Mouse (Mus musculus): ENCODE results near the gene Ttll5. TPM values are rescaled to one million over a fixed set of nuclear protein-coding genes. Genes with fewer than 3 reads are reported as not detected.
A peak's percentile ranks its signal among the peaks of the same experiment; 100 is the strongest.

Gene Ttll5
- polyA plus RNA-seq, 1 experiment from 2014 or later, result 16.7 TPM

DNA sequence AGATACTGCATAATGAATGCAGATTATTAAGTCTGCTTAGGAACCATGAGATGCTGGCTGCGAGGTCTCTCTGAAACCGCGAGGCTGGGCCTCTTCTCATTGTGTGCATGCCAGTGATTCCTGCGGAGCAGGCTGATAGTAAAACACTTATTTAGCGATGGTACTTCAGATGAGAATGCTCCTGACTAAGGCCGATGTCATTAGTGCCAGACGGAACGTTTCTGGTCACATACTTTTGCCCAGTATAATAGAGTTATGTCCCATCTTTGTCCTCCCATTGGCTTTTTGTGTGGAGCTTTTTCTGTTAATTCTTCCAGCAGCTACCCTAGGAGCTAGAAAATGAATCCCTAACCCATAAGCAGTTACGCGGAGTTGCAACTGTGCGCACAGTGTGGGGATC lies 273.3 kb downstream of the Ttll5 start:
- 67% methylated on average over 11 of the region's 11 CpGs for WGBS
- ATAC-seq (ENCODE audit: low FRiP score, low read depth), result no peak
- no peak overlapping the region for H3K27ac ChIP-seq (replicated peaks)

DNA sequence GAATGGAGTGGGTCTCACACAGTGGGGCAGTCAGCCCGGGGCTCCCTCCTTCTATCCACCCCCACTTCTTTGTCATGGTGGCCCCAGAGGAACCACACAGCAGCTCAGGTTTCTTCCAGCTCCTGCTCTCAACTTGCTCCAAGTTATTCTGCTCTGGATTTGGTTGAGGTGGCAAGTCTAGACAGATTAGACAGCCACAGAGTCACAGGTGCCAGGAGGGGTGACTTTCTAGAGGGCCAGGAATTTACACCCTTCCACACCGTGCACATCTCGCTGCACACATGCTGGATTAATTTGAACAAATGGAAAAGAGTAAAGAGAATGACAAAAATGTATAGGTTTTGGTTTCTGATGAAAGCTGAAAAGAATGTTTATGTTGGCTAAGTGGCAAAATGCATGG lies 276.3 kb downstream of the Ttll5 start:
- Histone ChIP-seq H3K4me2 (replicated peaks) (no peak overlapping the region), H3K4me1 (peaks cover 23% of the 10 kb centered on the region), H3K36me3 (peaks cover 5% of the 10 kb centered on the region; the same call in 1 of the 2 replicates), H3K27me3 (no peaks in the 10 kb centered on the region), H3K9ac (replicated peaks) (no peak overlapping the region), H3K9me3 (no peaks in the 10 kb centered on the region), H3K4me3 (no peak overlapping the region), H3K27ac (replicated peaks) (no peak overlapping the region)
- 84% methylated on average over 3 of the region's 3 CpGs for WGBS
- ATAC-seq (ENCODE audit: low FRiP score, low read depth), result no peak

More for the DNA sequence above, 273.3 kb downstream of the Ttll5 start:
- H3K9ac ChIP-seq (replicated peaks), result no peak overlapping the region
- H3K4me2 ChIP-seq (replicated peaks), result no peak overlapping the region
- peaks cover 8% of the 10 kb centered on the region; the same call in 1 of the 2 replicates for H3K4me1 ChIP-seq
- no peaks in the 10 kb centered on the region for H3K27me3 ChIP-seq
- H3K9me3 ChIP-seq, result no peaks in the 10 kb centered on the region
- H3K36me3 ChIP-seq, result peaks cover 7% of the 10 kb centered on the region; the same call in 1 of the 2 replicates
- no peak overlapping the region for H3K4me3 ChIP-seq

DNA sequence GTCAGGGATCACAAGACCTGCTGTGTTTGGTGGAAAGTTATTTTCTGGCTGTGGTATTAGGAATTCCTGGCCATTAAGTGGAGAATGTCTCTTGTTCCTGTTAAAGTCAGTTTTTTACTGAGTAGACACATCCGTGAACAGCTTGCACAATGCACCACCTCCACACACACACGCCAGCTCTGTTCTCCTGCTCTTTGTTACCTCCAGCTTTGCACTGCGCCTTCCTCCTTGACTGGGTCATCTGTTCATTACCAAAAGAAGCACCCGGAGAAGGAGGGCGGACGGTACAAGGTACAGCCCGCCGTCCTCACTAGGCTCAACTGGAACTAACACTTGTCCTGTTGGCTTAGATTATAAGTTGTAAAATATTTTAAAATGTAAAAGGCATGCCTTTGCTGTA lies 278.2 kb downstream of the Ttll5 start:
- Histone ChIP-seq H3K36me3 (no peaks in the 10 kb centered on the region; the same call in 1 of the 2 replicates), H3K27ac (replicated peaks) (no peak overlapping the region), H3K4me3 (no peak overlapping the region), H3K9me3 (no peaks in the 10 kb centered on the region), H3K27me3 (no peaks in the 10 kb centered on the region), H3K9ac (replicated peaks) (no peak overlapping the region), H3K4me2 (replicated peaks) (no peak overlapping the region), H3K4me1 (peaks cover 19% of the 10 kb centered on the region)
- no peak for ATAC-seq (ENCODE audit: low FRiP score, low read depth)
- WGBS, result 78% methylated on average over 8 of the region's 8 CpGs

DNA sequence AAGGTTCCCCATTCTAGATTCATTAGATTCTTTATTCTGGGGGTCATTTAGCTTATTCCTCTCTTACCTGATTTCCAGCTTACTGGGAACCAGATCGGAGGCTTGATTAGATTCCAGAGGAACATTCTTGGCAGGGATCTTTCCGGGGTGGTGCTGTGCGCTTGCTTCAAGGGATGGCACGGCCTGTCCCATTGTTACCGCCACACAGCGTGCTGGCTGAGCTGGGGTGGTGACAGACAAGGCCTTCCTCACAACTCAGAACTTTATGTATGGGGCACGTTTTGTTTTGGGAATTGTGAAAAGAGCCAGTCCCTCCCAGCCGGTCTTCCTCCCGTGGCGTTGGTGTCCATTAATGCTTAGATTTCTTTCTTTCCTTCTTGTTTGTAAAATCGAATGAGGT lies 278.9 kb downstream of the Ttll5 start:
- Histone ChIP-seq H3K4me1 (peaks cover 17% of the 10 kb centered on the region), H3K27ac (replicated peaks) (peak overlapping the region; percentile 60), H3K27me3 (no peaks in the 10 kb centered on the region), H3K9me3 (no peaks in the 10 kb centered on the region), H3K36me3 (peaks cover 3% of the 10 kb centered on the region; the same call in 1 of the 2 replicates), H3K4me3 (no peak overlapping the region), H3K4me2 (replicated peaks) (no peak overlapping the region), H3K9ac (replicated peaks) (no peak overlapping the region)
- ATAC-seq (ENCODE audit: low FRiP score, low read depth), result peak; percentile 66; the same call in 1 of the 2 replicates
- WGBS, result 13% methylated on average over 11 of the region's 11 CpGs

DNA sequence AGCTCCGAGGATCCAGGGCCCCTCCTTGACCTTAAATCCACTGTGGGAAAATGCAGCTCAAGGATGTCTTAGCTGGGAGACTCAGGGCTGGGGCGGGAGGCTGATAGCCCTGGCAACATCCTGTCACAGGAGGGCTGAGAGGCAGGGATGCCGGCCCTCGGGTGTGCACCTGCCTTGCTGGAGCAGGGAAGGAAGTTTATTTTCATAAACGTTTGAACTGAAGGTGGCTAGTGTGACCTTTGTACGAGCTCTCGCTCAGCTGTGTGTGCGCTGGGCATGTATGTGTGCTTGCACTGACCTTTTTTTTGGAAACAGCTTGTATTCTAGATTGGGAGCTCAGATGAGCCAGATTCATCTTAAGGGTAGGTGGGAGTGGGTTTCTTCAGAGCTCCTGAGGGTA lies 279.4 kb downstream of the Ttll5 start:
- 35% methylated on average over 8 of the region's 8 CpGs for WGBS
- no peak overlapping the region for H3K4me2 ChIP-seq (replicated peaks)
- H3K27ac ChIP-seq (replicated peaks), result peak overlapping the region; percentile 60
- no peak overlapping the region for H3K4me3 ChIP-seq
- ATAC-seq (ENCODE audit: low FRiP score, low read depth), result no peak
- H3K9ac ChIP-seq (replicated peaks), result no peak overlapping the region
- peaks cover 17% of the 10 kb centered on the region for H3K4me1 ChIP-seq
- H3K9me3 ChIP-seq, result no peaks in the 10 kb centered on the region
- peaks cover 4% of the 10 kb centered on the region; the same call in 1 of the 2 replicates for H3K36me3 ChIP-seq
- no peaks in the 10 kb centered on the region for H3K27me3 ChIP-seq

DNA sequence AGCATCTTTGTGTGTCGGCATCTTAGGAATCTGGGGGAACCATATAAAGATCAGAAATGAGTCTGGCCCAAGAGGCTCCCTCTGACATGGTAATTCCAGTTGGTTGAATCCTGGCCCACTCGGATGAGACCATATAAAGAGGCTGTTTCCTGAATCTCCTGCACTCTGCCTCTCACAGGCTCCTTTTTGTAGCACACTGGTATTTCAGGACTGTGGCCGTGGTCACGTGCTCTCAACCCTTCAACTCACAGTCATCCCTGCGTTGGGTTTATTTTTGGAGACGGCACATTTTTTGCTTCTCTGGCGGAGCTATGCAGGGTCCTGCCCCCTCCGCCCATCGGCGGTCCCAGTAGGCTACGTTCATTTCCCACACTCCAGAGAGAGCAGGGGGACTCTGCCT lies 279.8 kb downstream of the Ttll5 start:
- no peaks in the 10 kb centered on the region for H3K27me3 ChIP-seq
- peaks cover 4% of the 10 kb centered on the region; the same call in 1 of the 2 replicates for H3K36me3 ChIP-seq
- H3K9ac ChIP-seq (replicated peaks), result no peak overlapping the region
- H3K4me2 ChIP-seq (replicated peaks), result no peak overlapping the region
- no peak overlapping the region; the same call in 1 of the 2 replicates for H3K27ac ChIP-seq (replicated peaks)
- H3K4me3 ChIP-seq, result no peak overlapping the region
- no peaks in the 10 kb centered on the region for H3K9me3 ChIP-seq
- no peak for ATAC-seq (ENCODE audit: low FRiP score, low read depth)
- H3K4me1 ChIP-seq, result peaks cover 17% of the 10 kb centered on the region
- 75% methylated on average over 11 of the region's 11 CpGs for WGBS

DNA sequence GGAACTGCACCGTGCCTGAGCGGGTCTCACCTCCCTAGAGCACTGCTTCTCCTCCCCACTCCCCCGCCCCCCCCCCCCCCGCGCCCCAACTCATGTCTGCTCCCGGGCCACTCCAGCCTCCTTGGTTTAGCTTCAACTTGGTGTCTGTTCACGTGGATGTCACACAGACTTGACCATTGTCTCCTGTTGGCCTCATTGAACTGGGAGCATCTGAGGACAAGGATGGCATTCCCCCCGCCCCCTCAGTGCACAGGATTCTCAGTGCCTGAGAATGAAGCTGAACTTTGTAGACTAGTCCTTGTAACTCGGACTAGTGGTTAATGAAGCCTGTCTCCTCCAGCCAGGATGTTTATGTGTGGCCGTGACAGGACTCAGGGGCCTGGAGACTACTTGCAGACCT lies 281.1 kb downstream of the Ttll5 start:
- no peak overlapping the region for H3K9ac ChIP-seq (replicated peaks)
- H3K9me3 ChIP-seq, result no peaks in the 10 kb centered on the region
- peaks cover 17% of the 10 kb centered on the region for H3K4me1 ChIP-seq
- 75% methylated on average over 7 of the region's 10 CpGs for WGBS
- H3K27me3 ChIP-seq, result no peaks in the 10 kb centered on the region
- H3K27ac ChIP-seq (replicated peaks), result no peak overlapping the region
- H3K4me2 ChIP-seq (replicated peaks), result no peak overlapping the region
- ATAC-seq (ENCODE audit: low FRiP score, low read depth), result no peak
- peaks cover 4% of the 10 kb centered on the region; the same call in 1 of the 2 replicates for H3K36me3 ChIP-seq
- no peak overlapping the region for H3K4me3 ChIP-seq

DNA sequence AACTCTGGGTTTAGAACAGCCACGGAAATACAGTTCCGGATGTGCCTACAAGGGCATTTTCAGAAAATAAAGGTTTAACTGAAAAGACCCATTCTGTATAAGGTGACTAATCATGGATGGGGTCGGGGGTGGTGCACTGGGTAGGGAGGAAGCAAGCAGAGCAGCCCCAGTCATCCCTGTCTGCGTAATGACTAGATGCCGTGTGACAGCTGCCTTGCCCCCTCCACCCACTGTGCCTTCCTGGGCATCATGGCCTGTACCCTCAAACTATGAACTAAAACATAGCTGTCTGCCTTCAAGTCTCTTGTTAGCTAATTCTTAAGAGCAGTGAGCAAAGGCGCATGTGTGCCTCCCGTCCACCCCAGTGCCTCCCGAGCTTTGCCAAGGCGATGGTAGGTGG lies 281.6 kb downstream of the Ttll5 start:
- no peak overlapping the region for H3K4me2 ChIP-seq (replicated peaks)
- H3K9ac ChIP-seq (replicated peaks), result no peak overlapping the region
- H3K27me3 ChIP-seq, result no peaks in the 10 kb centered on the region
- no peak overlapping the region for H3K4me3 ChIP-seq
- H3K27ac ChIP-seq (replicated peaks), result no peak overlapping the region
- H3K4me1 ChIP-seq, result peaks cover 17% of the 10 kb centered on the region
- H3K36me3 ChIP-seq, result peaks cover 4% of the 10 kb centered on the region; the same call in 1 of the 2 replicates
- no peaks in the 10 kb centered on the region for H3K9me3 ChIP-seq
- WGBS, result 93% methylated on average over 9 of the region's 9 CpGs
- ATAC-seq (ENCODE audit: low FRiP score, low read depth), result no peak

DNA sequence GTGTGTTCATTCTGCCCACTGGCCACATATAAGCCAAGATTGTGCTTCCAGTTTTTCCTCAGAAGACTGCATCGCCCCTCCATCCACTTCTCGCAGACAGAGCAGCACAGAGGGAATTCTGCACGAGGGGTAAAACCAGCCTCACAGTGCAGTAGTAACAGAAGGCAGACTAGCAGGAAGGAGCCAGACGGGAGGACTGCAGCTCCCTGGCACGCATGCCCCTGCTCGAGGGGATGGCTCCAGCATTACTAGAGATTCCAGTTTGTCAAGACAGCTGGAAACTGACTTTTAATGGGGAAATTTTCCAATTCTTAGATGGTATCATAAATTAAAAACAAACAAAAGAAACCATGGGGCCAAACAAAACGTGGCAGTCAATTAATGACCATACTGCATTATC lies 283.2 kb downstream of the Ttll5 start:
- Histone ChIP-seq H3K27me3 (no peaks in the 10 kb centered on the region), H3K4me2 (replicated peaks) (no peak overlapping the region), H3K27ac (replicated peaks) (no peak overlapping the region), H3K9ac (replicated peaks) (no peak overlapping the region), H3K4me3 (no peak overlapping the region), H3K36me3 (peaks cover 7% of the 10 kb centered on the region; the same call in 1 of the 2 replicates), H3K9me3 (no peaks in the 10 kb centered on the region), H3K4me1 (peaks cover 15% of the 10 kb centered on the region)
- 87% methylated on average over 7 of the region's 7 CpGs for WGBS
- no peak for ATAC-seq (ENCODE audit: low FRiP score, low read depth)

DNA sequence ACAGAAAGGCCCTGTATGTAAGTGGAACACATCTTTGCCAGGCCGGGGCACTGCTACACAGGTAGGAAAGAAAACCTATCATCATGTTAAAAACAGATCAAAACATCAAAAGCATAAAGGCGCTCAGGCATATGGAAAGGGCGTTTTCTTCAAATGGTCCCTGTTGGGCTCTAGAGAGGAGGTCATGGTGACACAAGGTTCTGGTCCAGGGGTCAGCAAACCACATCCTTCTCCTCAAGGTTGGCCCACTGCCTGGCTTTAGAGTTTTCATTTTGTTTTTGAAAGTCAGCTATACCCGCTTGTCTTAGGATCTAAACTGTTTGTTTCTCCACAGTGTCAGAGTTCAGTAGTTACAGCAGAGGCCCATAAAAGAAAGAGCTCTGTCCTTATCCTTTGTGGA lies 285.1 kb downstream of the Ttll5 start:
- H3K27me3 ChIP-seq, result no peaks in the 10 kb centered on the region
- H3K4me1 ChIP-seq, result 0 out of 2 replicates have a peak, but pooled peaks cover under 1% of the 10 kb centered on the region
- 90% methylated on average over 4 of the region's 4 CpGs for WGBS
- ATAC-seq (ENCODE audit: low FRiP score, low read depth), result no peak
- H3K4me3 ChIP-seq, result no peak overlapping the region
- no peak overlapping the region for H3K27ac ChIP-seq (replicated peaks)
- no peak overlapping the region for H3K4me2 ChIP-seq (replicated peaks)
- H3K36me3 ChIP-seq, result peaks cover 7% of the 10 kb centered on the region; the same call in 1 of the 2 replicates
- no peak overlapping the region for H3K9ac ChIP-seq (replicated peaks)
- no peaks in the 10 kb centered on the region for H3K9me3 ChIP-seq

DNA sequence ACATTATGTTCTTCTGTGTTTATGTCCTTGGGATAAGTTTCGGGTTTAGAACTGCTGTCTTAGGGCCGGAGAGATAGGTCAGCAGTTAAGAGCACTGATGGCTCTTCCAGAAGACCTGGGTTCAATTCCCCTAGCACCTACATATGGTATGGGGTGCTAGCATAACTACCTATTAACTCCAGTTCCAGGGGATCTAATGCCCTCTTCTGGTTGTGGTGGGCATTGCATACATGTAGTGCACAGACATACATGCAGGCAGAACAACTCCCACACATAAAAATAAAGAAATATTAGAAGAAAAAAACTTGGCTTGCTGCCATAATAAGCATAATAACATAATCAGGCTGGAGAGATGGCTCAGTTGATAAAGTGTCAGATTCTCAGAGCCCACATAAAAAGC lies 286.2 kb downstream of the Ttll5 start:
- Histone ChIP-seq H3K4me2 (replicated peaks) (no peak overlapping the region), H3K36me3 (peaks cover 7% of the 10 kb centered on the region; the same call in 1 of the 2 replicates), H3K4me1 (no peaks in the 10 kb centered on the region), H3K4me3 (no peak overlapping the region), H3K9ac (replicated peaks) (no peak overlapping the region), H3K27ac (replicated peaks) (no peak overlapping the region), H3K27me3 (no peaks in the 10 kb centered on the region), H3K9me3 (no peaks in the 10 kb centered on the region)
- ATAC-seq (ENCODE audit: low FRiP score, low read depth), result no peak
- 97% methylated on average over 2 of the region's 2 CpGs for WGBS
